Mouse (Mus musculus) testis, adult 2 months (tissue): ENCODE results near the gene Kansl3.

Experiments
- CTCF ChIP-seq: fragments of 200-500 bp; IDR thresholded peaks from 2 replicates; pipeline ENCODE4 v1.5.1; 2012; ENCODE audit warnings: low read depth, mild to moderate bottlenecking, inconsistent platforms, low read length, moderate library complexity; ENCODE audit not compliant: control insufficient read depth, insufficient read depth, insufficient replicate concordance
- POLR2A ChIP-seq: fragments of 200-500 bp; IDR thresholded peaks from 2 replicates; pipeline ENCODE4 v1.6.1; 2012; ENCODE audit warnings: low read depth, mild to moderate bottlenecking, inconsistent platforms, low read length, moderate library complexity; ENCODE audit not compliant: control insufficient read depth

GRCm38 (mm10) chr1:36309498-36309901, 59.5 kb downstream of the Kansl3 start:
- TF ChIP-seq CTCF (no peak), POLR2A (no peak)
